Mouse (Mus musculus) 3134 (cell line): ENCODE measurements around the gene Mms19.

Source experiments
- DNase-seq: peaks from one replicate; pipeline ENCODE4 v3.0.0-alpha.2; 2011; ENCODE audit warnings: low spot score; ENCODE audit not compliant: insufficient read length; ENCODE audit errors: extremely low read depth

Mms19 gene

GRCm38 (mm10) chr19:41980819-41981594 is at the start of gene Mms19:
Gene Mms19 (minus strand): TSS chr19:41981157.
- peak; percentile 99 for DNase-seq

GRCm38 (mm10) chr19:42026158-42026557 is 45.2 kb upstream of the Mms19 start:
- DNase-seq = peak; percentile 51

- no peak for DNase-seq
Observed at GRCm38 (mm10) chr19:42022542-42022848, 41.5 kb upstream of the Mms19 start.

- no peak for DNase-seq
Observed at GRCm38 (mm10) chr19:42021681-42022541, 41.0 kb upstream of the Mms19 start.

GRCm38 (mm10) chr19:42019011-42019522 is 38.1 kb upstream of the Mms19 start:
- no peak for DNase-seq

- DNase-seq = peak; percentile 84
Observed at GRCm38 (mm10) chr19:42017399-42018247, 36.7 kb upstream of the Mms19 start.

- DNase-seq = peak; percentile 81
Observed at GRCm38 (mm10) chr19:42016840-42017239, 35.9 kb upstream of the Mms19 start.

- DNase-seq = no peak
Observed at GRCm38 (mm10) chr19:42016251-42016650, 35.3 kb upstream of the Mms19 start.

GRCm38 (mm10) chr19:42015001-42015400 is 34.0 kb upstream of the Mms19 start:
- no peak for DNase-seq

- no peak for DNase-seq
Observed at GRCm38 (mm10) chr19:42014231-42014825, 33.4 kb upstream of the Mms19 start.

GRCm38 (mm10) chr19:42011123-42011522 is 30.2 kb upstream of the Mms19 start:
- no peak for DNase-seq

- DNase-seq = no peak
Observed at GRCm38 (mm10) chr19:42010436-42010835, 29.5 kb upstream of the Mms19 start.

GRCm38 (mm10) chr19:42009067-42009466 is 28.1 kb upstream of the Mms19 start:
- no peak for DNase-seq

GRCm38 (mm10) chr19:42008586-42008985 is 27.6 kb upstream of the Mms19 start:
- no peak for DNase-seq

GRCm38 (mm10) chr19:42006568-42006967 is 25.6 kb upstream of the Mms19 start:
- peak; percentile 44 for DNase-seq

- no peak for DNase-seq
Observed at GRCm38 (mm10) chr19:42005616-42006015, 24.7 kb upstream of the Mms19 start.

- DNase-seq = no peak
Observed at GRCm38 (mm10) chr19:42004258-42004657, 23.3 kb upstream of the Mms19 start.

- no peak for DNase-seq
Observed at GRCm38 (mm10) chr19:42001253-42001980, 20.5 kb upstream of the Mms19 start.

GRCm38 (mm10) chr19:42000446-42000958 is 19.5 kb upstream of the Mms19 start:
- no peak for DNase-seq
